Mouse (Mus musculus): Measurements from ENCODE around the gene Chrna4.
A peak's percentile ranks its signal among the peaks of the same experiment; 100 is the strongest.

The Chrna4 gene

GRCm38 (mm10) chr2:181043437-181043836 lies at the start of gene Chrna4:
Chrna4 (minus strand) TSS chr2:181043546.
- DNase-seq (ENCODE audit: low spot score in 2 of 2), result no peak

GRCm38 (mm10) chr2:181090123-181090522 lies 46.8 kb upstream of the Chrna4 start:
- DNase-seq (ENCODE audit: low spot score in 2 of 2), result no peak

GRCm38 (mm10) chr2:181084997-181085396 lies 41.7 kb upstream of the Chrna4 start:
- no peak for DNase-seq (ENCODE audit: low spot score in 2 of 2)

GRCm38 (mm10) chr2:181083945-181084344 lies 40.6 kb upstream of the Chrna4 start:
- no peak for DNase-seq (ENCODE audit: low spot score in 2 of 2)

- DNase-seq (ENCODE audit: low spot score in 2 of 2), result no peak
Measured at GRCm38 (mm10) chr2:181080886-181081285, 37.5 kb upstream of the Chrna4 start.

GRCm38 (mm10) chr2:181079518-181079917 lies 36.2 kb upstream of the Chrna4 start:
- DNase-seq (ENCODE audit: low spot score in 2 of 2), result no peak

- DNase-seq (ENCODE audit: low spot score in 2 of 2), result no peak
Measured at GRCm38 (mm10) chr2:181078908-181079307, 35.6 kb upstream of the Chrna4 start.

- DNase-seq (ENCODE audit: low spot score in 2 of 2), result peak in 1 of 2 experiments; percentile 51
Measured at GRCm38 (mm10) chr2:181075501-181075900, 32.2 kb upstream of the Chrna4 start.

GRCm38 (mm10) chr2:181072403-181072714 lies 29.0 kb upstream of the Chrna4 start:
- no peak for DNase-seq (ENCODE audit: low spot score in 2 of 2)

GRCm38 (mm10) chr2:181071706-181072402 lies 28.5 kb upstream of the Chrna4 start:
- peak; percentile 90 to 91 for DNase-seq (ENCODE audit: low spot score in 2 of 2)

GRCm38 (mm10) chr2:181070136-181070535 lies 26.8 kb upstream of the Chrna4 start:
- peak; percentile 74 to 87 for DNase-seq (ENCODE audit: low spot score in 2 of 2)

GRCm38 (mm10) chr2:181068499-181068898 lies 25.2 kb upstream of the Chrna4 start:
- no peak for DNase-seq (ENCODE audit: low spot score in 2 of 2)

- DNase-seq (ENCODE audit: low spot score in 2 of 2), result no peak
Measured at GRCm38 (mm10) chr2:181065827-181066226, 22.5 kb upstream of the Chrna4 start.

GRCm38 (mm10) chr2:181060127-181060526 lies 16.8 kb upstream of the Chrna4 start:
- peak; percentile 85 to 88 for DNase-seq (ENCODE audit: low spot score in 2 of 2)

- no peak for DNase-seq (ENCODE audit: low spot score in 2 of 2)
Measured at GRCm38 (mm10) chr2:181058193-181058592, 14.8 kb upstream of the Chrna4 start.

GRCm38 (mm10) chr2:181057341-181057740 lies 14.0 kb upstream of the Chrna4 start:
- DNase-seq (ENCODE audit: low spot score in 2 of 2), result peak; percentile 67 to 74

GRCm38 (mm10) chr2:181052171-181052570 lies 8.8 kb upstream of the Chrna4 start:
- no peak for DNase-seq (ENCODE audit: low spot score in 2 of 2)

- DNase-seq (ENCODE audit: low spot score in 2 of 2), result no peak
Measured at GRCm38 (mm10) chr2:181048986-181049385, 5.6 kb upstream of the Chrna4 start.

- no peak for DNase-seq (ENCODE audit: low spot score in 2 of 2)
Measured at GRCm38 (mm10) chr2:181048252-181048945, 5.1 kb upstream of the Chrna4 start.

GRCm38 (mm10) chr2:181044001-181044400 lies 655 bp upstream of the Chrna4 start:
- DNase-seq (ENCODE audit: low spot score in 2 of 2), result no peak

GRCm38 (mm10) chr2:181042376-181042775 lies 970 bp downstream of the Chrna4 start:
- DNase-seq (ENCODE audit: low spot score in 2 of 2), result no peak

GRCm38 (mm10) chr2:181041941-181042340 lies 1.4 kb downstream of the Chrna4 start:
- DNase-seq (ENCODE audit: low spot score in 2 of 2), result no peak

- DNase-seq (ENCODE audit: low spot score in 2 of 2), result no peak
Measured at GRCm38 (mm10) chr2:181039356-181039680, 4.0 kb downstream of the Chrna4 start.

Data from right cerebral cortex, postnatal 10 days (tissue).